Mouse (Mus musculus): ENCODE measurements at regions not wholly inside any gene's neighbourhood (a gene's known extent, or its start where the extent isn't known, plus 50 kb on each side); places are given as distances from the start of the nearest gene placed in this dataset.

DNA sequence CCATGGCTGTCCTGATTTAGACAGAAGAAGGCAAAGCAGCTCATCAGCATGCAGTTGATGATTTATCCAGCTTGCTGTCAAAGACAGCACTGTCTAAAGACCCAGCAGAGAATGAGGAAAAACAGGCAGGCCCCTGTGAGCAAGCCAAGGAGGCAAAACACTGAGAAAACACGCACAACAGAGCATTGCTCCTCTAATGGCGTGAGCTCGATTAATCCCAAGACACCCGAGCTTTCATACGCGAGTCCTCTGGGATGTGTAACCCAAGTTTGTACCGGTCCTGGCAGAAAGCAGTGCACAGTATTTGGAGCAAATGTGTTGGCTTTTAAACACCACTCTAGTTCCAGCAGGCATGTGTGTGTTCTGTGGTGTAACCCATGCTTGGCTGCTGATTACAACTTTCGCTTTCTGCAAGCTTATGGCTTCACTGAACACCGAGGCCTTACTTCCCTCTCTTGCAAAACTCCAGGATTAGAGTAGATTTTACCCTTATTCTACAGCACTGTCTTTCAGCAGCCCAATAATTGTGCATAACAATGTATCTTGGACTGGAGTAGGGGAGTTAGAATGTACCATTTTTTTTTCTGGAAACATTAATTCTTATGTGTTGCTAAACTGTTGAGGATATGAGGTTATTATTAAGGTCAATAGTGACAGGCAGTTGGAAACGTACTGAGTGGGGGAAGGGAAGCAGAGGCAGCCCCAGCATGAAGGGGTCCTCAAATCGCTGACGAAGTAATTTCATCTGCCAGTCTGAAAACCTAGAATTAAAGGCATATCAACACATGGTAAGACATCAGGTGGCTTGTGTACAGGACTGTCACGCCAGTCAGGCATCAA is 52.0 kb upstream of the Skap2 start:
- CTCF ChIA-PET: interaction anchor here in 1 of 4 experiments (0.9 to 1.9 kb wide), 2 partner anchors 10 to 19 kb away, joined by 4 to 6 read pairs; no protein-coding TSS in a partner anchor
- POLR2A ChIA-PET: interaction anchor here in 2 of 4 experiments (0.6 to 1.6 kb wide), 4 partner anchors 8 to 68 kb away, joined by 3 to 6 read pairs (median 4); no protein-coding TSS in a partner anchor
